Mouse (Mus musculus): ENCODE data around the gene Fam168b. TPM values are rescaled to one million over a fixed set of nuclear protein-coding genes. Genes with fewer than 3 reads are reported as not detected.

Fam168b gene
- 195 TPM for total RNA-seq (2023)

DNA sequence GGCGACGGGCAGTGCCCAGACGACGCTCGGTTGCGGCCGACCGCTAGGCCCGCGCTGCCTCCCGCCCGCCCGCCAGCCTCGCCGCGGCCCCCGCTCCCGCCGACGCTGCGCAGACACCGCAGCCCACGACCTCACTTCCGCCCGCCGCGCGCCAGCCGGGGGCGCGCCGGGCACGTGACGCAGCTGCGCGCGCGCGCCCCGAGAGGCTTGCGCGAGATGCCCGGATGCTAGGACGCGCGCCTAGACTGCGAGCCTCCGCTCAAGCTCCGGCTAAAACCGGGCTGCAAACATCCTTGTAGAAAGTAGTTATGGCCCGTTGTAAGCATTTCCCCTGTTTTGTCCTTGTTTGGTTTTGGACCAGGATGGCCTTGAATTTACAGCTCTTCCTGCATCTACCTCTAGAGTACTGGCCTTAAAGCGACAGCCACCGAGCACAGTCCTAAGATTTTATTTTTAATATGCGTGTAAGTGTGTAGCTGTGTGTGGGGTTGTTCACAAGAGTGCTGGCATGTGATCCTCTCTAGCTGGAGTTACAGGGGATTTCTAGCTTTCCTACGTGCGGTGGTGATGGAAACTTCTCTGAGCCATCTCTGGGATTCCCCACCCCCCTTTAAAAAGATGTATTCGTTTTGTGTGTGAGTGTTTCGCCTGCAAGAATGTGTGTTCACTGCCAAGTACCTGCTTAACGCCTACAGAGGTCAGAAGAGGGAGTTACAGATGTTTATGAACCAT, at the start of gene Fam168b:
TSS of gene Fam168b (minus strand) at position 179 of the 732 bp plus-strand sequence.

DNA sequence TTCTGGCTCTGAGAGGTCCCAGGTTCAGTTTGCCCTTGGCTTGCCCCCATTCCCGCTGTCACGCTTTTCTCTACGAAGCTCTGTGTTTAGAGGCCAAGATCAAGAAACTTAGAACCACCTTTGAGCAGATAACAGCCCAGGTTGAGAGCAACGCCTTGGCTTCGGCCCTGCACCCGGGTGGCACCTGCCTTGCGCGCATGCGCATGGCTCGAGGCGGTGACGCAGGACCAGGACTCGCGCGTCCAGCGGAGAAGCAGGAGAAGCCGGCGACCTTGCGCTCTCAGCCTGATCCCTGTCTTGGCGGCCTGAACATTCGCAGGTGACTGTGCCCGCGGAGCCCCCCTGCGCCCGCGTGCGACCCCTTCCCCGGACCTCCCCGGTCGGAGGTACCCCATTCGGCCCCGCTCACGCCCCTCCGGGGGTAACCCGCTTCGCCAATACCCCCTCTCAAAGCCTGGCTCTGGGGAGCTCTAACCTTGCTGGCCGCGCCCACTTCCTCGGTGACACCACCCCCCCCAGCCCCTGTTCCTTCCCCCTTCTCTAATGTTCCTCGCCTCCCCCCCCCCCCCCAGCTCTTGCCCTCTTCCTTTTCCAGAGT, 7.0 kb upstream of the Fam168b start, which contains the start of gene Plekhb2:
TSS of gene Plekhb2 (plus strand) at position 232 of the 598 bp plus-strand sequence.

Other genes with a start within 250 kb of the Fam168b start
- gene Plekhb2, start 6.9 kb upstream of the Fam168b start, total RNA-seq (2023) = 26.5 TPM